Mouse (Mus musculus): ENCODE data around the gene Gm5089. TPM values are rescaled to one million over a fixed set of nuclear protein-coding genes. Genes with fewer than 3 reads are reported as not detected.
"Not testable (repeated sequence)": the region's sequence is repeated elsewhere in the genome, so short reads cannot be mapped to it uniquely, and the experiment has no call there.

The Gm5089 gene
- polyA plus RNA-seq, 1 experiment from 2014 or later = 0.64 TPM

DNA sequence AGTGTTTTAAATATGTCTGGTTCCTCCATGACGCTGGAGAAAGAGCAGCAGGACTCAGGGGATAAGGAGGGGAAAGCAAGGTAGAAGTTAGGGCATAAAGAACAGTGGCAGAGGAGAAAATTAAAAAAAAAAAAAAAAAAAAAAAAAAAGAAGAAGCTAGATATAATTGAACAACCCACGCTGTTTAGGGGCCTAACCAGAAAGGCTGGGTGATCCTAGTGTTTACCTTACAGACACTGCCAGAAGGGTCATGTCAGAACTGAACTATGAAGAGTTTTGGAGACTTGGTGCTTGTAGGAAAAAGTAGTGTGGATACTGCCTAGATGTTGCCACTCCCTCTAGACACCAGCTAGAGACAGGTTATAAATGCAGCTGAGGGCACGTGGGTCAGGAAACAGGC, 10.6 kb upstream of the Gm5089 start:
- Histone ChIP-seq H3K4me1 (ENCODE audit: control insufficient read depth, insufficient read depth, low read length) (peaks cover 17% of the 10 kb centered on the region), H3K9me3 (ENCODE audit: control insufficient read depth, low read length) (no peaks in the 10 kb centered on the region), H3K4me2 (peak overlapping the region; percentile 79), H3K9ac (ENCODE audit: low read length) (peak overlapping the region; percentile 91), H3K36me3 (ENCODE audit: control insufficient read depth, insufficient read depth, low read length) (no peaks in the 10 kb centered on the region), H3K27ac (ENCODE audit: low read depth, low read length) (peak overlapping the region; percentile 95; the same call in 1 of the 2 replicates), H3K4me3 (ENCODE audit: low read depth, low read length) (peak overlapping the region; percentile 70), H3K27me3 (ENCODE audit: control insufficient read depth, insufficient read depth, low read length) (peaks cover 46% of the 10 kb centered on the region)
- ATAC-seq (ENCODE audit: low FRiP score) (no peak), DNase-seq (ENCODE audit: low spot score, missing footprints) (no peak)
- 12% methylated on average over 3 of the region's 3 CpGs for WGBS

DNA sequence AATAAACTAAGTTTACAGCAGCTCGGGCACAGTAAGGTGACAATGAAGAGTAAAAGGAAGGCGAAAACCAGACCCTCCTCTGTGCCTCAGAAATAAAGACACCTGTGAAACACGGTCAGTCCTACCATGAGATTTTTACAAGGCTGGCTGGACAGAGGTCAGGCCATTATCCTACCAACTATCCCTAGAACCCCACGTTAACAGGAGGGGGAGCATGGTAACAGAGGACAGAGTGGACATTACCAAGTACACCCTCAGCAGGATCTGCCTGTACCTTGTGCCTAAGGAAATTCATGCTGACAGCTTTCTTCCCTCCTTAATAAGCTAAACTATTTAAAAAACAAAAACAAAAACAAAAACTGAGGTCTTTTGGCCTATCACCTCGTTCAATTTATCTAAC, 9.3 kb upstream of the Gm5089 start:
- Histone ChIP-seq H3K9me3 (ENCODE audit: control insufficient read depth, low read length) (no peaks in the 10 kb centered on the region), H3K36me3 (ENCODE audit: control insufficient read depth, insufficient read depth, low read length) (no peaks in the 10 kb centered on the region)

DNA sequence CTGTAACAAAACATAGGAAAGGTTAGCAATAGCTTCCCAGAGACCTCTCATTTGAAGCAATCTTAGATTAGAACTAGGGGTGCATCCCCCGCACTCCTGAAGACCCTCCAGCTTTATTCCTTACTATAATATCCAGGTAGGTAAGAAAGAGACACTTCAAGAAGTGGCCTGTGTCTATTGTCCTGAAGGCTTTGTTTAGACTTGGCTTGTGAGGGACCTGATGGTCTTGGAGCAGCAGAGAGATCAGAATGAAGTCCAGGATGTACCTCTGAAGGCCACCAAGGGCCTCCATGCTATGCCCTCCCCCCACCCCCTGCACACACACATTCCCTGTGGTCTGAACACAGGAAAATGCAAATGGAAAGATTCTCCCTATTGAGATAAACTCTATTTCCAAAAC, 8.9 kb upstream of the Gm5089 start:
- Histone ChIP-seq H3K4me2 (peak overlapping the region; percentile 43), H3K27me3 (ENCODE audit: control insufficient read depth, insufficient read depth, low read length) (peaks cover 34% of the 10 kb centered on the region), H3K9ac (ENCODE audit: low read length) (peak overlapping the region; percentile 59; the same call in 1 of the 2 replicates), H3K9me3 (ENCODE audit: control insufficient read depth, low read length) (no peaks in the 10 kb centered on the region), H3K27ac (ENCODE audit: low read depth, low read length) (no peak overlapping the region), H3K4me1 (ENCODE audit: control insufficient read depth, insufficient read depth, low read length) (peaks cover 20% of the 10 kb centered on the region), H3K4me3 (ENCODE audit: low read depth, low read length) (peak overlapping the region; percentile 27; the same call in 1 of the 2 replicates), H3K36me3 (ENCODE audit: control insufficient read depth, insufficient read depth, low read length) (no peaks in the 10 kb centered on the region)
- 78% methylated on average over 1 of the region's 1 CpGs for WGBS
- ATAC-seq (ENCODE audit: low FRiP score) = no peak
- no peak for DNase-seq (ENCODE audit: low spot score, missing footprints)

More for the DNA sequence above, 9.3 kb upstream of the Gm5089 start:
- Histone ChIP-seq H3K27ac (ENCODE audit: low read depth, low read length) (no peak overlapping the region), H3K9ac (ENCODE audit: low read length) (peak overlapping the region; percentile 59), H3K4me2 (peak overlapping the region; percentile 43), H3K27me3 (ENCODE audit: control insufficient read depth, insufficient read depth, low read length) (peaks cover 39% of the 10 kb centered on the region), H3K4me3 (ENCODE audit: low read depth, low read length) (peak overlapping the region; percentile 27), H3K4me1 (ENCODE audit: control insufficient read depth, insufficient read depth, low read length) (peaks cover 24% of the 10 kb centered on the region)
- ATAC-seq (ENCODE audit: low FRiP score) (no peak), DNase-seq (ENCODE audit: low spot score, missing footprints) (peak; percentile 89)
- WGBS = 46% methylated on average over 5 of the region's 5 CpGs

DNA sequence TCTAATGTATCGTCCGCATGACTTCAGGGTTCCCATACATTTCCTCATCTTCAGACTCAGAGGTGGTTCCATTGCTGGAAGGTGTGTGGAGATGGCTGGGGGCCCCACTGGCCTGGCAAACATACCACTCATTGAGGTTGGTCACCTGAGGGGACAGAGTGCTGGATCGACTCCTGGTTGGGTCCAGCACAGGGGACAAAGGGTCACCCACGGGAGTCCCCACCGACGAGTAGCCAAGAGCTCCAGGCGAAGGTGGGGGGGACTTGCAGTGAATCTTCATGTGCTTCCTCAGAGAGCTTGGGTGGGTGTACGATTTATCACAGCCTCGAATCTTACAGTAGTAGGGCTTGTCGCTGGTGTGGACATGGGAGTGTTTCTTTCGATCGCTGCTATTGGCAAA, 8.4 kb upstream of the Gm5089 start:
- H3K9me3 ChIP-seq (ENCODE audit: control insufficient read depth, low read length); H3K36me3 ChIP-seq (ENCODE audit: control insufficient read depth, insufficient read depth, low read length); ATAC-seq (ENCODE audit: low FRiP score); H3K9ac ChIP-seq (ENCODE audit: low read length); H3K4me3 ChIP-seq (ENCODE audit: low read depth, low read length); DNase-seq (ENCODE audit: low spot score, missing footprints); H3K27ac ChIP-seq (ENCODE audit: low read depth, low read length): not testable (repeated sequence)
- H3K4me1 ChIP-seq (ENCODE audit: control insufficient read depth, insufficient read depth, low read length) = peaks cover 20% of the 10 kb centered on the region
- H3K27me3 ChIP-seq (ENCODE audit: control insufficient read depth, insufficient read depth, low read length) = peaks cover 34% of the 10 kb centered on the region
- peak overlapping the region; percentile 43 for H3K4me2 ChIP-seq
- 77% methylated on average over 10 of the region's 12 CpGs for WGBS

DNA sequence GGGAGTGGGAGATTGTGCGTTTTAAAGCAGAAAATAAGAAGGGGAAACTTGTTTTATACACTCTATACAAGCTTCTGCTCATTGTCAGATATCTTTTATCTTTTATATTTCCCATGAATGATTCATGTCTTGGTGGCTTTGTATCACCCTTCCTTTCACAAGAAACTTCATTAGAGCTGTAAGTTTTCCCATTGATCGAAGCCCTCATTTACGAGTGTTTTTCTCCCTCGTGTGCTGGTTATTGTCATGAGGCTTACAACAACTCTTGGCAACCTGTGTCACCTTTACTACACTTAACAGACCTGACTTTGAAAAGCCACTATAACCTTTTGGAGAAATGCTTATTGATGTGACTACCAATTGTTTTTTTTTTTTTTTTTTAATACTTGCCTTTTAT, 4.6 kb upstream of the Gm5089 start:
- peaks cover 50% of the 10 kb centered on the region for H3K4me1 ChIP-seq (ENCODE audit: control insufficient read depth, insufficient read depth, low read length)

DNA sequence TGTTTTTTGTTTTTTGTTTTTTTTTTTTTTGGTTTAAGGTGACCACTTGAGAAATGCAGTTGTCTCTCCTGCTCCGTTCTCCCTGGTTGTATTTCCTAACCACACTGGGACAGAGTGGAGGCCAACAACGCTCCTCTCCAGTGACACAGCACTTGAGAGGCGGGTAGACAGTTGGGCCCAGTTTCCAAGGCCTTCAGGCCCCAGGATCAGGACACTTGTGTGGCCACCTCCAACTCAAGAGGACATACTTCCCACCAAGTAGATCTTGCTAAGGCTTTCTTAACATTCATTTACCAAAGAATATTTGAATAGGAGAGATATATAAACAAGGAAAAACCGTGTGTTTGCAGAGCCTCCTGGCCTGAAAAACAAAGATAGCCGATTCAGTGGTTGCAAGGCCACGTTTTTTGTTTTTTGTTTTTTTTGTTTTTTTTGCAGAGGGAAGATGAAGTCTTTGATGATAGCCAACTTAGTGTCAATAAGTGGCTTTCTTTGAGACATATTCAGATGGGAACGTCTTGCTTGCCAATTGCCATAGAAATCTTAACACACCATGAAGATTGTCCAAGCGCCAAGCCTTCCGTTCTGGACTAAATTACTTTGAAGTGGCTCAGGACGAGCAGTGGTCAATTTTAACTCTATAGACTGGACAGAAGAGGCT, 4.1 kb upstream of the Gm5089 start:
- H3K27me3 ChIP-seq (ENCODE audit: control insufficient read depth, insufficient read depth, low read length) = peaks cover 33% of the 10 kb centered on the region
- WGBS = 12% methylated on average over 10 of the region's 10 CpGs
- H3K4me2 ChIP-seq = no peak overlapping the region
- H3K4me1 ChIP-seq (ENCODE audit: control insufficient read depth, insufficient read depth, low read length) = peaks cover 52% of the 10 kb centered on the region
- H3K27ac ChIP-seq (ENCODE audit: low read depth, low read length) = peak overlapping the region; percentile 32
- DNase-seq (ENCODE audit: low spot score, missing footprints) (peak; percentile 92), ATAC-seq (ENCODE audit: low FRiP score) (no peak)
- no peaks in the 10 kb centered on the region for H3K9me3 ChIP-seq (ENCODE audit: control insufficient read depth, low read length)
- no peaks in the 10 kb centered on the region for H3K36me3 ChIP-seq (ENCODE audit: control insufficient read depth, insufficient read depth, low read length)
- H3K4me3 ChIP-seq (ENCODE audit: low read depth, low read length) = no peak overlapping the region
- no peak overlapping the region for H3K9ac ChIP-seq (ENCODE audit: low read length)

More for the DNA sequence above, 4.6 kb upstream of the Gm5089 start:
- Histone ChIP-seq H3K9ac (ENCODE audit: low read length) (no peak overlapping the region), H3K4me2 (no peak overlapping the region), H3K36me3 (ENCODE audit: control insufficient read depth, insufficient read depth, low read length) (no peaks in the 10 kb centered on the region), H3K27ac (ENCODE audit: low read depth, low read length) (peak overlapping the region; percentile 6; the same call in 1 of the 2 replicates), H3K4me3 (ENCODE audit: low read depth, low read length) (no peak overlapping the region), H3K27me3 (ENCODE audit: control insufficient read depth, insufficient read depth, low read length) (peaks cover 33% of the 10 kb centered on the region), H3K9me3 (ENCODE audit: control insufficient read depth, low read length) (no peaks in the 10 kb centered on the region)
- ATAC-seq (ENCODE audit: low FRiP score) (no peak), DNase-seq (ENCODE audit: low spot score, missing footprints) (peak; percentile 91)
- WGBS = 15% methylated on average over 4 of the region's 4 CpGs

DNA sequence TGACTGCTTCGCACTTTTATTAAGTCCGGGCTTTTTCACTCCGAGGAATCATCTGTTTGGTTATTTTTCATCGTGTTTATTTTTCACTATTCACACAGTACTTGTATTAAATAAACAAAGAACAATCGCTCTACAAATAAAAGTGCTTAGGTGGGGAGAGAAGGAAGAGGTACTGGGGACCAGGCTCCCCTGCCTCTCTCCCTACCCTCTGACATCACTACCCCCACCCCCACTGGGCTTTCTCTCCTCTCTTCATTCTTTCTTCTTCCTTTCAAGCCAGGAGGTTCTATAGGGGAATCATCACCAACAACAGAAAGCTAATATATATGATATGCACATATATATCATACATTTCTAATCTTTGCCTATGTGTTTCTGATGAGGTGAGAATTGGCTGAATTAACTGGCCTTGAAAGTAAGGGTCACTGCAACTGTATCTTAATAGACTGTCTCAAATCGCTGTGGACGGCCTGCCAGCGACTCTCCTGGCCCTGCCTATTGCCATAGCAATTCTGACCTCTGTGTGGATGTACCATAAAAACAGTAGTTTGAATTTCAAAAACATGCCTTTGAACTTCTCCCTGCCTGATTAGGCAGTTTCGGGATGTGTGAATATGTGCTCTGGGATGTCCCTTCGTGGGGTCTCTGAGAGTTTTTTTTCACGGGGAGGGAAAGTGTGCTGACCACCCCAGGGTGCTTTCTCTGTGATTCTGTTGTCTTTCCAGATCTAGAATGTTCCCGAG, 3.3 kb upstream of the Gm5089 start:
- no peaks in the 10 kb centered on the region for H3K36me3 ChIP-seq (ENCODE audit: control insufficient read depth, insufficient read depth, low read length)
- no peaks in the 10 kb centered on the region for H3K9me3 ChIP-seq (ENCODE audit: control insufficient read depth, low read length)
- DNase-seq (ENCODE audit: low spot score, missing footprints) = peak; percentile 92
- peak overlapping the region; percentile 24; the same call in 1 of the 2 replicates for H3K9ac ChIP-seq (ENCODE audit: low read length)
- peaks cover 57% of the 10 kb centered on the region for H3K4me1 ChIP-seq (ENCODE audit: control insufficient read depth, insufficient read depth, low read length)
- H3K4me3 ChIP-seq (ENCODE audit: low read depth, low read length) = peak overlapping the region; percentile 9; the same call in 1 of the 2 replicates
- peak; percentile 50 for ATAC-seq (ENCODE audit: low FRiP score)
- H3K4me2 ChIP-seq = peak overlapping the region; percentile 41
- H3K27me3 ChIP-seq (ENCODE audit: control insufficient read depth, insufficient read depth, low read length) = peaks cover 41% of the 10 kb centered on the region
- 3% methylated on average over 12 of the region's 12 CpGs for WGBS
- peak overlapping the region; percentile 85 for H3K27ac ChIP-seq (ENCODE audit: low read depth, low read length)

DNA sequence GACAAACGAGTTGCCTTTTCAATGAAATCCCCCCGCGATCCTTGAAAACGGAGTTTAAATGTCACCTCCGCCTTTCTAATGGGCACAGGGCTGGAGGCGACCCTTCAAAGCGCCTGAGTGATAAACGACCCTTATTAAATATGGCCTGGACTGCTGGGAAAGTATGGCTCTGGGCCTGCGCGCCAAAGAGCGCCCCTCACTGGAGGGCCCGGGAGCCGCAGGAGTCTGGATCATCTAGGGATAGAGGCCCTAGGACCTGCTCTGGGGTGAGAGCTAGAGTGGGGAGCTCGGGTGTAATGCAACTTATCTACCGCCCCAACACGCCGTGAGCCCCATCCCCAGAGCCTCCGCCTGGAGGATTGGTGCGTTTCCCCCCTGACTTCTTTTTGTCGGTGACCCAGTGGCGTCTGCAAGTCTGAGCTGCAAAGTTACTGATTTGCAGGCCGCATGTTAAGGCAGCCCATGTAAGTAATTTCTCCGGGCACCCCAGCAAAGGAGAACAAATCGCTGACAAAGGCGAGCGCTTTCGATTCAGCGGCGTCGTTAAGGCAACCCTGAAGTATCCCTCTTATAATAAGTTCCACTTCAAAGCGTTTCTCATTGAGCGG, 2.6 kb upstream of the Gm5089 start:
- H3K4me3 ChIP-seq (ENCODE audit: low read depth, low read length) = peak overlapping the region; percentile 9; the same call in 1 of the 2 replicates
- peak overlapping the region; percentile 85 for H3K27ac ChIP-seq (ENCODE audit: low read depth, low read length)
- peaks cover 57% of the 10 kb centered on the region for H3K4me1 ChIP-seq (ENCODE audit: control insufficient read depth, insufficient read depth, low read length)
- DNase-seq (ENCODE audit: low spot score, missing footprints) (peak; percentile 98), ATAC-seq (ENCODE audit: low FRiP score) (peak; percentile 75)
- H3K36me3 ChIP-seq (ENCODE audit: control insufficient read depth, insufficient read depth, low read length) = no peaks in the 10 kb centered on the region
- H3K9ac ChIP-seq (ENCODE audit: low read length) = peak overlapping the region; percentile 39
- H3K4me2 ChIP-seq = peak overlapping the region; percentile 41
- peaks cover 45% of the 10 kb centered on the region for H3K27me3 ChIP-seq (ENCODE audit: control insufficient read depth, insufficient read depth, low read length)
- no peaks in the 10 kb centered on the region for H3K9me3 ChIP-seq (ENCODE audit: control insufficient read depth, low read length)
- WGBS = 2% methylated on average over 32 of the region's 32 CpGs

Measured in midbrain, embryonic 11.5 days (tissue).